Mouse (Mus musculus): ENCODE data around the gene Car2. TPM values are rescaled to one million over a fixed set of nuclear protein-coding genes. Genes with fewer than 3 reads are reported as not detected.

Car2 gene
- polyA plus RNA-seq, 1 experiment from 2014 or later, result 213 TPM

DNA sequence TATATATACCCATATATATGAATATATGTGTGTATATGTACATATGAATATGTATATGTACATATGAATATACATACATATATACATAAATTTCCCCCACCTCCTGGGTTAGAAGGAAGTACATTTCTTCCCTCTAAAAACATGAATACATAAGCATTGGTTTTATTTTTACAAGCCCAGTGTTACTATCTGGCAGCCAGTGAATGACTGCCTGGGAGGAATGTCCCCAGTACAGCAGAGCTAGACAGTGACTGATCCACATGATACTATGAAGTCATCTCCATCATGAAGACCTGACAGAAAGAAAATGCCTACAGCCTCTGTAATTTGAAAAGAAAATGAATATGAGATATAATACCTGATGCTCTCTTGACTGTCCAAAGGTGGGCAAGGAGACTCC is 1.2 kb upstream of the Car2 start:
- H3K9me3 ChIP-seq, result no peaks in the 10 kb centered on the region
- H3K36me3 ChIP-seq, result no peaks in the 10 kb centered on the region; the same call in 1 of the 2 replicates
- H3K4me3 ChIP-seq, result no peak overlapping the region
- peaks cover 6% of the 10 kb centered on the region; the same call in 1 of the 2 replicates for H3K4me1 ChIP-seq
- H3K27me3 ChIP-seq (ENCODE audit: insufficient read depth, poor library complexity, severe bottlenecking), result no peaks in the 10 kb centered on the region
- no peak overlapping the region for H3K27ac ChIP-seq
- DNase-seq (ENCODE audit: low spot score), result no peak

DNA sequence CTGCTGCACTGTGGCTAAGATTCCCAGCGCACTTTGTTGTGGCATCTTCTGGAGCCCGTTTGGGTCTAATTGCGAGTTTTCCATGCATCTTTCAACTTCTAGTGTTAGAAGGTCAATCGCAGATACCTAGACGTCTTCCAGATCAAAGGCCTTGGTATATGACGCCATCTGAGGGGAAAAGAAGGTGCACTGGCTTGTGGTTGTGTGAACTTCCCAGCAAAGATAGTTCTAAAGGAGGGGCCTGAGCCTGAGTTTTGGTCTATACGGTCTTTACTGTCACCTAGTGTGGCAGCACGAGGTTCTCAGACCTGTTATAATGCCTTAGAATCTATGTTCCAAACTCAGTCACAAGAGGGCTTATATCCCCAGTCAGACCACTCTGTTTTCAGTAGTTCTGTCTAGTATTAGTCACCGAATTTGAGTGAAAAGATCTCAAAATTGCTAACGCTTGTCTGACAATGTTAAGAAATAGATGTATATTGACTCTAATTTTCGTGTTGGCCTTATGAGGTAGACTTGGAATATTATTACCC is 1.1 kb downstream of the Car2 start:
- H3K9me3 ChIP-seq, result no peaks in the 10 kb centered on the region
- peak overlapping the region; percentile 98 for H3K27ac ChIP-seq
- DNase-seq (ENCODE audit: low spot score), result no peak
- H3K4me3 ChIP-seq, result peak overlapping the region; percentile 84
- 24% methylated on average over 11 of the region's 11 CpGs for WGBS
- H3K36me3 ChIP-seq, result no peaks in the 10 kb centered on the region; the same call in 1 of the 2 replicates
- H3K4me1 ChIP-seq, result peaks cover 8% of the 10 kb centered on the region; the same call in 1 of the 2 replicates
- H3K27me3 ChIP-seq (ENCODE audit: insufficient read depth, poor library complexity, severe bottlenecking), result no peaks in the 10 kb centered on the region

DNA sequence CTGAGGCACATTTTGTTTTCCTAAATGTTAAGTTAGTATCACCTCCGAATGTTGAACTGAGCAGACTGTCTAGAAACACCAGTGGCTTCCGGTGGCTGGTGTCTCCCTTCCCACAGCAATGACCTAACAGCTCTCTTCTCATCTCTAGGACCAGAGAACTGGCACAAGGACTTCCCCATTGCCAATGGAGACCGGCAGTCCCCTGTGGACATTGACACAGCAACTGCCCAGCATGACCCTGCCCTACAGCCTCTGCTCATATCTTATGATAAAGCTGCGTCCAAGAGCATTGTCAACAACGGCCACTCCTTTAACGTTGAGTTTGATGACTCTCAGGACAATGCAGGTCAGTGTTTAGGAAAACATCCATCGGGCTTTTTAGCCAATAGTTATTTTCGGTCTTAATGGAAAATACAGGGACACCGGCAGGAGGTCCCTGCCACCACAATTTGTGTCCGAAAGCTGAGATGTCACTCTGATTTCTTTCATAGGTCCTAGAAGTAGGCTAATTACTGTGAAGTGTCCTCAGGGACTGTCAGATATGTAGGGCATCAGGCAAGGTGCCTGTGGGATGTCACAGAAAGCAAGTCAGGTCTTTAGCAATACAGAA is 1.7 kb downstream of the Car2 start:
- Histone ChIP-seq H3K27ac (peak overlapping the region; percentile 98; the same call in 1 of the 2 replicates), H3K9me3 (no peaks in the 10 kb centered on the region), H3K4me1 (peaks cover 8% of the 10 kb centered on the region; the same call in 1 of the 2 replicates), H3K36me3 (no peaks in the 10 kb centered on the region; the same call in 1 of the 2 replicates), H3K4me3 (peak overlapping the region; percentile 84), H3K27me3 (ENCODE audit: insufficient read depth, poor library complexity, severe bottlenecking) (no peaks in the 10 kb centered on the region)
- WGBS, result 49% methylated on average over 10 of the region's 10 CpGs
- DNase-seq (ENCODE audit: low spot score), result no peak

DNA sequence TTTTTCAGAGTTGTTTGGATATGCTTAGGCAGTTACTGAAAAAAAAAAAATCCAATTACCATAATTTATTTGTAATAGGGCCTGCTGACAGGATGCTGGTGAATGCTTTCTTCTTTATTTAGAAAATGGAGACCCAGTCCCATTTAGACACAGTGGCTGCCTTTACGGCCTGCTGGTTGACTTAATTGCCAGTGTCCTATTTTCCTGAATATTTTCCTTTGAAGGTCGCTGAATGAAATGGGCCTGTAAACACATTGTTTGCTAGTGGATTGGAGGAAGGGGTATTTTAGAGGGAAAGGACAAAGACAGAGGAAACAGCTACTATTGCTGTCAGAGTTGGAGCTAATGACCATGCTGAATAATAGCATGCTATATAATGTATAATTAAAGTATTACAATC is 2.5 kb downstream of the Car2 start:
- 74% methylated on average over 2 of the region's 2 CpGs for WGBS

DNA sequence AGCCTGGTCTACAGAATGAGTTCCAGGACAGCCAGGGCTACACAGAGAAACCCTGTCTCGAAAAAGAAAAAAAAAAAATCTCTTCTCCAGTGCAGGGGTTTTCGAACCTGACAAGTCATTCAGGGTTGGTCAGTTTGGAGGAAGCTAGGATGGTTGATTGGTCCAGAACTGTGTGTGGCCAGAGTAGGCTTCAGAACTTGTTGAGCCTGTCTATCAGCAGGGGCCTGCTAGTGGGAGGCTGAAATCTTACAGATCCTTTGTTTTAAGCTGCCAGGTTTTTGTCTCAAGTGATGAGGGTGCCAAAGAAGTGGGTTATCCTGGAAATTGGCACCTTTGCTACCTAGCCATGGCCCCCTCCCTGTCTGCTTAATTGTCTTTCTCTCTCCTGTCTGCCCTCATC is 3.0 kb downstream of the Car2 start:
- 47% methylated on average over 2 of the region's 2 CpGs for WGBS
- no peaks in the 10 kb centered on the region for H3K27me3 ChIP-seq (ENCODE audit: insufficient read depth, poor library complexity, severe bottlenecking)
- H3K4me1 ChIP-seq, result peaks cover 8% of the 10 kb centered on the region; the same call in 1 of the 2 replicates
- H3K4me3 ChIP-seq, result peak overlapping the region; percentile 27; the same call in 1 of the 2 replicates
- peak overlapping the region; percentile 62; the same call in 1 of the 2 replicates for H3K27ac ChIP-seq
- no peak for DNase-seq (ENCODE audit: low spot score)
- no peaks in the 10 kb centered on the region for H3K9me3 ChIP-seq
- no peaks in the 10 kb centered on the region; the same call in 1 of the 2 replicates for H3K36me3 ChIP-seq

More for the DNA sequence above, 2.5 kb downstream of the Car2 start:
- H3K9me3 ChIP-seq, result no peaks in the 10 kb centered on the region
- H3K27me3 ChIP-seq (ENCODE audit: insufficient read depth, poor library complexity, severe bottlenecking), result no peaks in the 10 kb centered on the region
- H3K36me3 ChIP-seq, result no peaks in the 10 kb centered on the region; the same call in 1 of the 2 replicates
- peaks cover 8% of the 10 kb centered on the region; the same call in 1 of the 2 replicates for H3K4me1 ChIP-seq
- no peak overlapping the region for H3K27ac ChIP-seq
- DNase-seq (ENCODE audit: low spot score), result no peak
- peak overlapping the region; percentile 28 for H3K4me3 ChIP-seq

- DNase-seq (ENCODE audit: low spot score), result no peak
- H3K36me3 ChIP-seq, result no peaks in the 10 kb centered on the region; the same call in 1 of the 2 replicates
- peaks cover 8% of the 10 kb centered on the region; the same call in 1 of the 2 replicates for H3K4me1 ChIP-seq
- H3K4me3 ChIP-seq, result peak overlapping the region; percentile 27; the same call in 1 of the 2 replicates
- H3K27me3 ChIP-seq (ENCODE audit: insufficient read depth, poor library complexity, severe bottlenecking), result no peaks in the 10 kb centered on the region
- 24% methylated on average over 4 of the region's 4 CpGs for WGBS
- no peaks in the 10 kb centered on the region for H3K9me3 ChIP-seq
- peak overlapping the region; percentile 52; the same call in 1 of the 2 replicates for H3K27ac ChIP-seq
These were observed 3.8 kb downstream of the Car2 start for GRCm38 (mm10) chr3:14889716-14890409.

GRCm38 (mm10) chr3:14892991-14893390 is 6.9 kb downstream of the Car2 start:
- no peaks in the 10 kb centered on the region for H3K9me3 ChIP-seq
- peaks cover 2% of the 10 kb centered on the region; the same call in 1 of the 2 replicates for H3K36me3 ChIP-seq
- no peak for DNase-seq (ENCODE audit: low spot score)
- WGBS, result 82% methylated on average over 3 of the region's 3 CpGs
- H3K4me3 ChIP-seq, result no peak overlapping the region
- H3K4me1 ChIP-seq, result peaks cover 4% of the 10 kb centered on the region; the same call in 1 of the 2 replicates
- no peaks in the 10 kb centered on the region for H3K27me3 ChIP-seq (ENCODE audit: insufficient read depth, poor library complexity, severe bottlenecking)
- H3K27ac ChIP-seq, result no peak overlapping the region

DNA sequence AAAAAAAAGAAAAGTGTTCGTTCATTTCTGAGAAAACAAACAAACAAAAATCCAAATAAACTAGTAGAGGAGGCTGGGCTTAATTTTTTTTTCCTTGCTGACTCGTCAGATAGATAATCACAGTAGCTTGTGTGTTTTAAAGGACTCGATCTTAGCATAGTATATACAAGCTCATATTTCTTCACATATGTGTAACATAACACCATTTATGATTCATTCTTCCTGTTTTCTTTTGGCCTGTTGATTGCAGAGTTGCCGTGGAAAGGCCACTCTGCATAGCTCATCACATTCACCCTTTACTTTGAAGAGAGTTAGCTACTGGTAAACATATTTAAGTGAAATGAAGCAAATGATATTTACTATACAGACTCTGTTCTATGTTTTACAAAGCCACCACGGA is 7.6 kb downstream of the Car2 start:
- H3K27me3 ChIP-seq (ENCODE audit: insufficient read depth, poor library complexity, severe bottlenecking), result no peaks in the 10 kb centered on the region
- 0 out of 2 replicates have a peak, but pooled peaks cover 4% of the 10 kb centered on the region for H3K4me1 ChIP-seq
- WGBS, result 76% methylated on average over 5 of the region's 5 CpGs
- DNase-seq (ENCODE audit: low spot score), result no peak
- H3K9me3 ChIP-seq, result no peaks in the 10 kb centered on the region
- H3K4me3 ChIP-seq, result no peak overlapping the region
- H3K27ac ChIP-seq, result no peak overlapping the region
- peaks cover 3% of the 10 kb centered on the region; the same call in 1 of the 2 replicates for H3K36me3 ChIP-seq

- no peaks in the 10 kb centered on the region for H3K27me3 ChIP-seq (ENCODE audit: insufficient read depth, poor library complexity, severe bottlenecking)
- peaks cover 10% of the 10 kb centered on the region; the same call in 1 of the 2 replicates for H3K36me3 ChIP-seq
- no peak overlapping the region for H3K4me3 ChIP-seq
- no peak overlapping the region for H3K27ac ChIP-seq
- H3K4me1 ChIP-seq, result no peaks in the 10 kb centered on the region
- 95% methylated on average over 3 of the region's 3 CpGs for WGBS
- no peaks in the 10 kb centered on the region for H3K9me3 ChIP-seq
- no peak for DNase-seq (ENCODE audit: low spot score)
These were observed 9.3 kb downstream of the Car2 start for GRCm38 (mm10) chr3:14895333-14895732.

DNA sequence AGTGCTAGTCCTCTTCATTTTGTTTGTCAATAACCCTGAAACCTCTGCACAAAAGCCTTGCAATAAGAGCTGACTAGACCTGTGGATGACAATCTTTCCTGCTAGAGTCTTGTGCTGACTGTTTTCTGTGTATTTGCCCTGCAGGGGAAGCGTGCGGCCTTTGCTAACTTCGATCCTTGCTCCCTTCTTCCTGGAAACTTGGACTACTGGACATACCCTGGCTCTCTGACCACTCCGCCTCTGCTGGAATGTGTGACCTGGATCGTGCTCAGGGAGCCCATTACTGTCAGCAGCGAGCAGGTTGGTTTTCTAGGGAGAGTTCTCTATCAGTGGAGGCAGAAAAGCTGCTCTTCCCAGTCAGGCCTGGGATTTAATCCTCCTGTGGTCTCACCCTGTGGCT is 11.7 kb downstream of the Car2 start:
- Histone ChIP-seq H3K27me3 (ENCODE audit: insufficient read depth, poor library complexity, severe bottlenecking) (no peaks in the 10 kb centered on the region), H3K36me3 (peaks cover 20% of the 10 kb centered on the region; the same call in 1 of the 2 replicates), H3K4me1 (no peaks in the 10 kb centered on the region), H3K4me3 (no peak overlapping the region), H3K27ac (no peak overlapping the region), H3K9me3 (no peaks in the 10 kb centered on the region)
- DNase-seq (ENCODE audit: low spot score), result no peak
- WGBS, result 71% methylated on average over 6 of the region's 6 CpGs

- H3K4me3 ChIP-seq, result no peak overlapping the region
- no peaks in the 10 kb centered on the region; the same call in 1 of the 2 replicates for H3K4me1 ChIP-seq
- DNase-seq (ENCODE audit: low spot score), result no peak
- no peak overlapping the region for H3K27ac ChIP-seq
- WGBS, result 87% methylated on average over 3 of the region's 3 CpGs
- no peaks in the 10 kb centered on the region for H3K27me3 ChIP-seq (ENCODE audit: insufficient read depth, poor library complexity, severe bottlenecking)
- peaks cover 22% of the 10 kb centered on the region; the same call in 1 of the 2 replicates for H3K36me3 ChIP-seq
- no peaks in the 10 kb centered on the region for H3K9me3 ChIP-seq
These were observed 17.3 kb downstream of the Car2 start for GRCm38 (mm10) chr3:14903380-14903779.

DNA sequence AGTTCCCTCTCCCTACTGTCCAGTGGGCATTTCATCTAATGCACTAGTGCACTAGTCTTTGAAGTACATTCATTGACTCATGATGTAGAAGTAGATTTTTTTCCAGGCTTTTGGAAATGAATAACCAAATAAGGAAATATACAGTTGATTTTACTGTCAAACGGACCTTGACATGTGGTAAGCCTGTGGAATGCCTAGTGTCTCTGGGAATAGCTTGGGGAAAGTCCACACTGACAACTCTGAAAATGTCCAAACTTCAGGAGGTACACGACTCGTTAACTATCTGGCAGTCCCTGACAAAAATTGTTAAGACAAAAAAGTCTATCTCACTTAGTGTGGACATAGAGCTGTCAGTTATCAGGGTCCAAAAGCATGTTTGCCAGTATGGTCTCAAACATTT is 18.1 kb downstream of the Car2 start:
- no peak overlapping the region for H3K27ac ChIP-seq
- no peak for DNase-seq (ENCODE audit: low spot score)
- peaks cover 19% of the 10 kb centered on the region; the same call in 1 of the 2 replicates for H3K36me3 ChIP-seq
- no peak overlapping the region for H3K4me3 ChIP-seq
- no peaks in the 10 kb centered on the region for H3K27me3 ChIP-seq (ENCODE audit: insufficient read depth, poor library complexity, severe bottlenecking)
- WGBS, result 72% methylated on average over 3 of the region's 3 CpGs
- no peaks in the 10 kb centered on the region for H3K9me3 ChIP-seq
- H3K4me1 ChIP-seq, result no peaks in the 10 kb centered on the region; the same call in 1 of the 2 replicates

GRCm38 (mm10) chr3:14907271-14907670 is 21.2 kb downstream of the Car2 start:
- no peak overlapping the region for H3K27ac ChIP-seq
- no peaks in the 10 kb centered on the region; the same call in 1 of the 2 replicates for H3K4me1 ChIP-seq
- no peak overlapping the region for H3K4me3 ChIP-seq
- H3K9me3 ChIP-seq, result no peaks in the 10 kb centered on the region
- 35% methylated on average over 1 of the region's 1 CpGs for WGBS
- no peak for DNase-seq (ENCODE audit: low spot score)
- H3K27me3 ChIP-seq (ENCODE audit: insufficient read depth, poor library complexity, severe bottlenecking), result no peaks in the 10 kb centered on the region
- peaks cover 5% of the 10 kb centered on the region; the same call in 1 of the 2 replicates for H3K36me3 ChIP-seq
